Mouse (Mus musculus): ENCODE results near the gene Zfp950. TPM values are rescaled to one million over a fixed set of nuclear protein-coding genes. Genes with fewer than 3 reads are reported as not detected.

The Zfp950 gene
- 18.7 and 24.0 TPM in 2 replicates for polyA plus RNA-seq (2021; fragmentation: Nextera tagmentation)
- long read RNA-seq, experiment 1, full-length matches to known transcripts: 31 of 60 reads
- long read RNA-seq, experiment 1, partial matches to known transcripts: 2 of 60 reads
- long read RNA-seq, experiment 1, other reads (novel, unspliced or antisense): 27 of 60 reads
- long read RNA-seq, experiment 2, full-length matches to known transcripts: 6 of 16 reads
- long read RNA-seq, experiment 2, partial matches to known transcripts: 1 of 16 reads
- long read RNA-seq, experiment 2, other reads (novel, unspliced or antisense): 9 of 16 reads

DNA sequence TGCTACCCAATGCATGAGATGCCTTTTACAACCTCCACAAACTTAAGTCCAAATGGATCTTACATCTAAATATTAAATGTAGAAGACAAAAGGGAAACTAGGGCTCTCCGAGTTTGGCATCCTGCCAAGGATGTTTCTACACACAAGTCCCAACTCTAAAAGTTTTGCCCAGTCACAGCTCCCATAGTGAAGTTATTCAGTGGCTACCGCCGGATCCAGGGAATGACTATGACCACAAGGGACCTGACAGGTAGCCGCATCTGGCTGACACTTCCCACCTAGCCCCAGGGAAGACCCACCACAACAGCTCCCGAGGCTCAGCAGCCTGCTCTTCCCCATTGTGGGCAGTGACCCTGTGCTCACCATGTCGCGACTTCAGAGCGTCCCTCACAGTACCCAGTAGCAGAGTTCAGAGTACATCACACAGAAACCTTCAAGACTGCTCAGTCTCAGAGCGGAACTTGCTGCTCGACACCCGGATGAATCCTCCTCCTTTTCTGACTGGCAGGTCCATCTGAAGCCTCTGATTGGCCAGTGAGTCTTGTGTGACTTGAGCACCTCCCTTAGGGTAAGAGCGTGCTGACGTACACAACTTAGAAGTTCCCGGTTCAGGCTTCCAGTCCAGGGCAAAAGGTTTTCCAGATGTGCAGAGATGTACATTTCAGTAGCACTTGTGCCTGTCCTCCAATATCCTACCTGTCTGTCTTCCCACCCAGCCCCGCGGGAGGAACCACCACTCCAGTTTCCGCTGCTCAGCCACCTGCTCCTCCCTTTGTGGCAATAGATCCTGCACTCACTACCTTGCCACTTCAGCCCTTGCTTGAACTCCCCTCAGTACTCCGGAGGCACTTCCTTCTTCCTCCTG is at the start of gene Zfp950:
Gene Zfp950 (minus strand): TSS at position 499 of the 865 bp plus-strand sequence.

DNA sequence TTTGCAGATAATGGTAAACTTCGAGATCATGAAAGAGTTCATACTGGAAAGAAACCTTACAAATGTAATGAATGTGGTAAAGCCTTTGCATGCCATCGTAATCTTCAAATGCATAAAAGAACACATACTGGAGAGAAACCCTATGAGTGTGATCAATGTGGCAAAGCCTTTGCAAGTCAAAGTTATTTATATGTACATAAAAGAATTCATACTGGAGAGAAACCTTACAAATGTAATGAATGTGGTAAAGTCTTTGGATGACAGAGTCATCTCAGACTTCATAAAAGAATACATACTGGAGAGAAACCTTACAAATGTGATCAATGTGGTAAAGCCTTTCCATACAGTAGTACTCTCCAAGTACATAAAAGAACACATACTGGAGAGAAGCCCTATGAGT is 43.0 kb upstream of the Zfp950 start, which contains the start of gene Gm6020:
Gene Gm6020 (plus strand): TSS at position 301 of the 400 bp plus-strand sequence.

DNA sequence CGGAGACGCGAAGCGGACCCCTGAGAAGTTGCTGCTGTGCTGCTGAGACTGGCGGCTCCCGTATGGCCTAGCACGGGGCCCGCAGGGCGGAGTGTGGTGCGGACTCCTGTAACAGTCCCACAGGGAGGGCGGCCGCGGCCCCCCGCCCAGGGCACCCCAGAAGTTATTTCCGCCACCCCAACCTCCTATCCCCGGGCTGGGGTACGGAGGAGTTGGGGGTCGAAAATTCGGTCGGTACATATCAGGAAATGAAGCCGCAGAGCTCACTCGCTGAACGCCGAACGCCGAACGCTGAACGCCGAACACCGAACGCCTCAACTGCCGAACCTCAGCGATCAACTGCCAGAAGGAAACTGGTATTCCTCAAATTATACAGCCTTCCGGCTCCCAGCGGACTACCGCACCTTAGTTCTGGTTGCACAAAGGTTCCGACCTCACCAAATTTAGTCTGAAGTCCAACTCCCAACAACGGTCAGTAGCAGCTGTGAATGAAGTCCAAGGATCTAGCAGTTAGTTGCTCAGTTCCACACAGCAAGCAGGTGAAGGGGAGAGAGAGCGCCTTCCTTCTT is 35.2 kb upstream of the Zfp950 start, which contains the start of gene Gm7102:
Gene Gm7102 (minus strand): TSS at position 554 of the 569 bp plus-strand sequence.

Other genes starting within 250 kb of the Zfp950 start
- gene Gm7102, start 35.5 kb upstream of the Zfp950 start, polyA plus RNA-seq (2021; fragmentation: Nextera tagmentation): not detected in 2 replicates
- not detected in 2 replicates for gene Gm6020, start 43.0 kb upstream of the Zfp950 start, polyA plus RNA-seq (2021; fragmentation: Nextera tagmentation)
- 10.2 and 12.4 TPM in 2 replicates for gene Csf2ra, start 87.6 kb upstream of the Zfp950 start, polyA plus RNA-seq (2021; fragmentation: Nextera tagmentation)
- not detected in 2 replicates for gene Gm21060, start 156.2 kb upstream of the Zfp950 start, polyA plus RNA-seq (2021; fragmentation: Nextera tagmentation)

All from left cerebral cortex, adult 6 months (tissue).